Mouse (Mus musculus) skeletal muscle tissue, adult 2 months (tissue): ENCODE results near the gene Asic2.

Experiments used
- DNase-seq: peaks from one replicate; pipeline ENCODE4 v3.0.0-alpha.2; 2012; ENCODE audit warnings: low read depth, low spot score

Gene Asic2

DNA sequence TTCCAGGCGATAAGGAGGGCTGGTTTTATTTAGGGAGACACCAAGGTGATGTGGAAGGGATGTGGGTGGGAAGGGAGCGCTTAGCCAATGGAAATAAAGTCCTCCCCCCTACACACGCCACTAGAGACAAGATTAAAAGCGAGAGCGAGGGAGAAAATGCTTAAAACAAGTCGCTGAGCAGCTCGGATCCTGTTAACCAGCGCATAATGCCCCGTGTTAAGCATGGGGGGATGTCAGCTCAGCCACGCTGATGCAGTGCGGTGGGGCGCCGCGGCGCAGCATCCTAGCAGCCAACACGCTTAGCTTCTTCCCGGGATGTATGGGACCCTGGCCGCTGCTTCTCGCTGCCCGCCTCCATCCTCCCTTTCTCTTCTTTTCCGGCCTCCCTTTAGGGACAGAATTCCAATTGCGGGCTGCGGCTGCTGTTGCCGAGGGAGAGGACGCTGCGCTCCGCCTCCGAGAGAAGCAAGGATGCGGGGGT, at the start of gene Asic2:
Gene Asic2 (minus strand): TSS at position 57 of the 481 bp plus-strand sequence.
- no peak for DNase-seq

DNA sequence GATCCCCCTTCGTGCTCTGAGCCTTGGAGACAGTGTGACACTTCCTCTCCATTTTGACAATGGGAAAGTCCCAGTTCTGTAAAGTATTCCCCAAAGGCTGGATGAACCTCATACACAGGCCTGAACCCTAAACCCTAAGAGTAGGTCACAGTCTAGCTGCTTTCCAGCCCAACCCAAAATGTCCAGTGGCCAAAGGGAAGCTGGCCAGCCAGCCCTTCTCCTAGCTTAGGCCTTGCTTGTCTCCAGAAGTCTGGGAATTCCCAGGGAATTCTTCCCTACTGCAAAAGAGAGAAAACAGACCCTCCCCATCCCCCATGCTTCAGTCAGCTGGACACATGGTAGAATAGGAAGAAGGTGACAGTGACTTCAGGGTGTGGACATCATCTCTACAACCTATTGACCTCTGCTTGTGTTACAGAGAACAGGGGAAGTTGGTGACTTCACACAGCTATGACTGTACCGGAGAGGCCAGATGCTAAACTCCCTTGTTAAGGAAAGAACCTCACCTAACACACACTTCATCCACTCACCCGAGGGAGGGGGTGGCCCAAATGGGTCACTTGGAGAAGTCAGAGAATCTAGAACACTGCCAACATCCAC, 48.0 kb upstream of the Asic2 start:
- DNase-seq: no peak

DNA sequence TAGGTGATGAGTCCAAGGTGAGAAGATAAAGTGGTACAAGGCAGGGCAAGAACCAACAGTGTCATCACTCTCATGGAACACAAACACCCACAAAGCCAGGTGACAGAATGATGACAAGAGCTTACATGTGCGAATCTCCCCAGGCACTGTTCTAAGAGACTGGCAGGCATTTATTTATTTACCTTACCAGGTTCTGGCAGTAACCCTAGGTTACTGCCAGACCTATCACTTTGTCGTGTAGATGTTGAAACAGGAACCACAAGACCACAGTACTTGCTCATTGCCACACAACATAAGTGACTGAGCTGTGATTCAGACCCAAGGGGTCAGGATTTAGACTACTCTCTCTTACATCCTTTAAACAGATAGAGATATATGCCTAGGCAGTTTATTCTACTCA, 46.8 kb upstream of the Asic2 start:
- no peak for DNase-seq

DNA sequence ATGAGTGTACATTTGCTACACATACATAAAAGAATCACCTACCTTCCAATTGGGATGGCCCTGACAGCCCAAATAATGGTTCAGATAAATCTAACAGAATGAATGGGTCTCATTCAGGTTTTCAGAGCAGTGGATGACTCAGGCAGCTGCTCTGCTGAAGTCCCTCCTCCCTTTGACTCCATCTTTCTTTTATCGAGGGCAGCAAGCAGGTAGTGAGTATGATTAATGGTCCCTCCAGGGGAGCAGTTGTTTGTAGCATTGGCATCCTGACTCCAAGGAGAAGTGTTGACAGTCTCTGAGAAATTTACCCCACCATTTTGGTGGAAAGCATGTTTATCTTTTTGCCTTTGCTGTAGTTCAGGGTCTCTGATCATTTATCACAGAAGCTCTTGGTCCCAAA, 45.5 kb upstream of the Asic2 start:
- DNase-seq: no peak

DNA sequence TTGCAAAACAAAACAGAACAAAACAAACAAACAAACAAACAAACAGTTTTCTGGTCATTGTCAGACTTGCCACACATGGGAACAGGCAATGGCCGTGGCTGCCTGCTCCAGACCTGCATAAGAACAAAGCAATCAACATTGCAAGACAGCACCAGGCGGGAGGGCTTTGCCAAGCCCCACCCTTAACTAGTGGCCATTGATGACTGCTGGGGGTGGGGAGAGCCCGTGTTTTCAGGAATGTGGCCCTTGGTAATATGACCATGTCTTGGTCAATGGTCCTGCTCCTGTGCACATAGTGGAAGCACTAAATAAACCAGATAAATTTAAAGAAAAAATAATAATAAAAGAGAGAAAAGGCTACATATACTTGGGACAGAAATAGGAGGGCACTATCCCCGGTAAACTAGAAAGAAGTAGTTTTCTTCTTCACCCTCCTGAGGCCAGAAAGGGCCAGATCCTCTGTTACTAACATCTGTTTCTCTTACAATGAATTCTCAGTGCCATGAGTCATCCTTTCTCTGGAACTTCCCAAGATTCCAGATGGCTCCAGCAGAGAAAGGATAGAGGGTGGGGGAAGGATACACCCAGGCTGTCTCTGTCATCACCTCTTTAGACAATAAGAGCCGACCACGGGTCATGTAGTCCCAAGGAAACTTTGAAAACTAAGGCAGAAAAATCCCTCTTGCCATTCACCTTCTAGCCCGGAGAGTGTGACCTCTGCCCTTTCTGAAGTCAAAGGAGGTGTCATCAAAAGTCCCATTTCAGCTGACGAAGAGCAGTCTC, 43.3 kb upstream of the Asic2 start:
- peak; percentile 66 for DNase-seq

DNA sequence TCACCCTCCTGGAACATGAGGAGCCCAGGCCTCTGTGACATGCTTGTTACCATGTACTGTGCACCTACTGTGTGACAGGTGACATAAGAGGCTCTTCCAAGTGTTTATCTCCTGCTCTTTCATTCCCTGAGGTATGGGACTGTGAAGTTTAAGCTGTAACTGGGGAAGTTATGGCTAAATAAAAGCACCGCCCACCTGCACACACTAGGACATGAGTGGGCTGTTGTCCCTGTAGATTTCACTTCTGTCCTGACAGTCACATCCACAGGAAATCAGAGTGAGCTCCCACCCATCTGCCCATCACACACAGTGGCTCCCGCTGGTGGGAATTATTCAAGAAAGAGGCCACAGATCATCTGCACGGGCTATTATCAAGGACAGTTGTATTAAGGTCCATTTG, 41.9 kb upstream of the Asic2 start:
- no peak for DNase-seq

DNA sequence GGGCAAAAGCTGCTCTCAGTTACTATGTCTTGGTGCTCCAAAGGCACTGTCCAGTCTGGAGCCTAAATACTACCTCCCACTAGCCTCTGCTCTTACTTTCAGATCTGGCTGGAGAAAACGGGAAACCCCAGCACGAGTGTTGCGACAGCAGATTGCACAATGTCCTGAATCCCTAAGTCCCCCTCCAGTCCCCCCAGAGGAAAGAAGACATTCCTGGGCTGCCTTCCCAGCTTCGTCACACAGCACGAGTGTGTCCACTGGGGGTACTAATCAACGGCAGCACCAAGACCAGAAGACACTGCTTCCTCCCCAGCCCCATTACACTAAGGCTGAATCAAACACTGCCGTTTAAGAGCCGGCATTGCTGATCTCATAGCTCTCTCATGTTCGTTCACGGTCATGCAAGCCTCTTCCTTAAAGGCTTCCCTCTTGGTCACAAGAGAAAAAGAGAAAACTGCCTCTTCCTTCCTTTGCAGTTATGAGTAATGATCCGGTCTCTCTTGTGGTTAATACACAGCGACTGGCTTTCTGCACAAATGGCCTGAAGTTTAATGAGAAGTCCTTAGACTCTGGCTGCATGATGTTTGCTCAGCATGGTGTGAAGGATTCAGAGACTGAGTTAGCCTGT, 38.7 kb upstream of the Asic2 start:
- DNase-seq: peak; percentile 90

DNA sequence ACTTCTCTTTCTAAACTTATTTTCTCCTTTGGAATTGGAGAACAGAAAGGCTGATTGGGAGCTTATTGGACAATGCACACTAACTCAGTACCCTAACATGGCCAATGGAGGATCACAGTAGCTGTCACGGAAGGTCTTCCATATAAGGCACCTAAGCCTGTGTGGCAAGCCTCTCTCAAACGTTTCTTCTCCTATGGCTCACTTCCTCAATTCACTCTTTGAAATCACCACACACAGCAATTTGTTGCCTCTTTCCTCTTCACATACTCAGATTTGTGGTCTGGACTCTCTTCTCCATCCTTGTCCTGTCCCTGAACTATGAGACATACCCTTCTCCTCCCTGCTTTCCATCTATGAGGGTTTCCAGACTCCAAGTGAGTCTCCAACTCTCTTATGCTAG, 36.6 kb upstream of the Asic2 start:
- DNase-seq: no peak

DNA sequence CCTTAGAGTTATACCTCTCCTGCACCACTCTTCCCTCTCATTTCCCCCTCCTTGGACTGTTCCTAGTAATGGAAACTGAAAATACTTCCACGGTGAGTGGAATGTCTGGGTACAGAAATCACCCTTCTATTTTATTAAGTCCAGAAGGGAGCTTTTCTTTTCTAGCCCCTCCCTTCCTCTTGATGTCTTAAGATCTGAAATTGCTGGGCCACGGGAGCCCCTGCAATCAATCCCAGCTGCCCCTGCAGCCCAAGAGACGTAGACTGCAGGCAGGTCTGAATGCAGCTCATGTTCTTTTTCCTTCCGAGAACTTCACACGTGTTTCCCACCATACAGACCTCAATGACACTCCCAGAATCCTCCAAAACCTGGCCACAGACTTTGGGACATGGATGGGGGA, 32.3 kb upstream of the Asic2 start:
- DNase-seq: no peak

DNA sequence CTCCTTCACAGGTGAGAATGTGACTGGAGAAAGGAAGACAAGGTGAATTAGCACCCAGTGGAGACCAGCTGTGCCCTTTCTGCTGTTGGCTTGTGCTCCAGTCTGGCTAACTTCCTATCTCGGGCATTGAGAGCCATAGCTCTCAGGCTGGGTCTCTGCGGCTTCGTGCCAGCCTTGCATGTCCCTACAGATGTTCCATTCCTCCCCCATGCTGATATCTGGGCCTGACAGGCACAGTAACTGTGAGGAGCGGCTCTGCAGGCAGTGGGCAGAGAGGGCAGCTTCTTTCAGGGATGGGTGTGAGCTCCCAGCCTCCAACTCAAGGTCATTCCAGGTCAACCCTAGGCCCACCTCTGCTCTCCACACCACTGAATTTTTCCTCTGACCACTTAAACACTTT, 31.2 kb upstream of the Asic2 start:
- no peak for DNase-seq

DNA sequence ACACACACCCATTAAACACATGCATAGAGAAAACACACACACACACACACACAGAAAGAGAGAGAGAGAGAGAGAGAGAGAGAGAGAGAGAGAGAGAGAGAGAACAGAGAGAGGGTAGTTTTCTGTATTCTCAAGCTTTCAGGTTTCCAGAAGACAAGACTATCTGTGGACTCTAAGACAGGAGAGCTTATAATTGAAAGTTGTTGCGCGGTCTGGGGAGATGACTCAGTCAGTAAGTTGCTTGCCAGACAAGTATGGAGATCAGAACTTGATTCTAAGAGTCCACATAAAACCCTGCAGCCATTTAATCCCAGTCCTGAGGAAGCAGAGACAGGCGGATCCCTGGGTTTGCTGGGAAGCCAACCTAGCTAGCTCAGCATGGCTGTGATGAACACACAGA, 30.4 kb upstream of the Asic2 start:
- no peak for DNase-seq

DNA sequence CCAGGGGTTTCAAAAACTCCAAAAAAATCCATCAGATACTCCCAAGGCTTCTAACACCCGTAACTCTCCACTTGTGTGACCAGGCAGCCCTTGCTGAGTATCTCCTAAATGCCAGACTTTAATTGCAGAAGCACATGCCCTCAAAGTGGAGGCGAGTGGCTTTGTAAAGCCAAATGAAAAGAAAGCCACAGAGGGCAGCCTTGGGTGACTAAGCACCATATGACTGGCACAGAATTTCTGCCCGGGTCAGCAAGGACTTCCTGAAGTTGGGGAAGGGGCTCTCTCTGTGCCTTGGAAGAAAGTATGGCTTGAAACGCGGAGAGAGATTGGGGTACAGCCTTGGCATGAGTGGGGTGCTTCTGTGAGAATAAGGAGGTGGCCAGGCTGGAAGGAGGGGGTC, 28.8 kb upstream of the Asic2 start:
- DNase-seq: no peak

DNA sequence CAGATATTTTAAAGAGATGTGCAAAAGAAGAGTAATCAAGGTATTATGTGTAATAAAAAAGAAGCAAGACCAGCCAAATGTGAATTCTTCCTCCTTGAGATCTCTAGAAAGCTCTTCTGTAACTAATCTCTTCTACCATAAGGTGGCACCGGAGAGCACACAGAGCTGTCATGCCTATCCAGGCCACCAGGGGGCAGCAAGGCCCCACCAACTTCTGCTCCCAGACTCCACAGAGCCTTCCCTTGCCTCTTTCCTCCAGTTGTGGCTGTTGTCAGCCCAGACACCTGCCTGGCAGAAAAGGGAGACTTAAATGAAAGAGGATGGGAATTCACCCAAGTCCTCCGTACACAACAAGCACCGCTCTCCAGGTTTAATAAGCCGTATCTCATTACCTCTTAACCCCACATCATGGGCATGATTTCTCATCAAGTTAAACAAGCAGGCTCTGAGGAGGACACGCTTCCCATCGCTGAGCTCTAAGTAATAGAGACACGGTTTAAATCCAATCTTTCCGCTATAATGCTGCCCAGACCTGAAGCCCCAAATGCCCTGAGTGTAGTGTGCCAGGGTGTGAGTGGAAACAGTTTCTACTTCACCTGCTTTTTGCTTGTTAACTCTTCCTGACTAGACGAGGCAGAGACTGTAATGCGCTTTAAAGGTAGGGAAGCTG, 28.1 kb upstream of the Asic2 start:
- DNase-seq: peak; percentile 70

DNA sequence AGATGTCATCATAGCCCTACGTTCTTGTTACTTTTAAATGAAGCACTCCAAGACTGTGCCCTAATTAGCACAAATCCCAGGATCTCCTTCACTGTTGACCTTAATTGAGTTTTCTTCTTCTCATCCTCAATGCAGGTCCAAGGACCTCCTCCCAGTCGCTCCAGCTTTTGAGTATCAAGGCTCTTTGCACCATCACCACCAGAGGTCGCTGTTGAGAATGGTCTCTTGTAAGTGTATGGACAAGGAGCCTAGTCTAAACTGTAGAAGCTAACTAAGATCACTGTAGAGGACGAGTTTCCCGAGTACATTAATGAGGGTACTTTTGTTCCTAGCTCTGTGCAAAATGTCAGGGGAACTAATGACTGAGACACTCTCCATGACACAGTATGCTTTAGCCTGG, 14.9 kb upstream of the Asic2 start:
- peak; percentile 52 for DNase-seq

DNA sequence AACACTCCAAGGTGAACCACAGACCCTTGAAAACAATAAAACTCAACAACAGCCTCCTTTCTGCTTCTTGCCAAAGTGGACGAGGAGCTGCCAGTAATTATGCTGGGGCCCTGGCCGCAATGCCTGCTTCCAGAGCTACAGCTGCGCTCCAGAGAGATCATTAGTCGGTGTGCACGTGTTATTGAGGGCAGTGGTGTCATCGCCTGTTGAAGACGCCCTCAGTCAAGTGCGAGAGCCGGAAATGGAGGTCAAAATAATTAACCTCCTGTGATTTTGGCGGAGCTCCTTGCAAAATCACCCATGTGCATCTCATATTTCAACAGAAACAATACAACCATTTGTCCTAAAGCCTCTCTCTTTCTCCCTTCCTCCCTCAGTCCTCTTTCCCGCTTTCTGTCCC, 13.9 kb upstream of the Asic2 start:
- DNase-seq: no peak

DNA sequence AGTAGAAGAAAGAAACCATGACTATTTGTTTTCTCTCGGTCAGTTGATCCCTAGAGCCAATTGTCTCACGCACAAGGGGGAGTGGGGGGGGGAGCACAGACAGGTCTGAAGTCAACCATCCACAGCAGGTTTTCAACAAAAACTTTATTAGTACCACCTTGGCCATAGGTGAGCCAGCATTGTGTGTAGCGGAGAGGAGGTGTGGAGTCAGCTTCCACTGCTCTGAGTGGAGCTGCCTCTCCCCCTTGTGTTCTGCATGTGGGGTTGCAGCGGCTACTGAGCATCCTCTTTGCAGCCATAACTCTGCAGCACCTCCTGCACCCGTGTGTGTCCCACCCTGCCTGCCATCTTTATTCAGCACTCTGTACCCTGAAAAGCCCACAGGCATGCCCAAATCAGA, 6.3 kb upstream of the Asic2 start:
- peak; percentile 25 for DNase-seq

DNA sequence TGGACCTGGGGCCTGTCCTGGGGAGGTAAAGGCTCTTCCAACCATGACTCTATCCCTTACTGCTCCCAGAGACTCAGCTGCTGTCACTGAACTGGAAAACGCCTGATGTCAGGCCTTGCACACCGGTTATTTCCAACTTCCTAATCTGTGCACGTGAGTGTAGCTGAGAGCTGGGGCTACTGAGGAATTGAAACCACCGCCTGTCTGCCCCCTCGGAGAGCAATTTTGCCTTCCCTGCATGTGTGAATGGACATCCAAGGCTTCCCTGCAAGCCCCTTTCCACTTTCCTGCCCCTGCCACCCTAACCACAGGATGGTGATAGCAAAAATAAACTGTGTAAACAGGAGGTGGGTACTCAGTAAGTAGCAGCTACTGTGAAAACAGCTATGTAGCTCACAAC, 5.4 kb upstream of the Asic2 start:
- DNase-seq: peak; percentile 14

DNA sequence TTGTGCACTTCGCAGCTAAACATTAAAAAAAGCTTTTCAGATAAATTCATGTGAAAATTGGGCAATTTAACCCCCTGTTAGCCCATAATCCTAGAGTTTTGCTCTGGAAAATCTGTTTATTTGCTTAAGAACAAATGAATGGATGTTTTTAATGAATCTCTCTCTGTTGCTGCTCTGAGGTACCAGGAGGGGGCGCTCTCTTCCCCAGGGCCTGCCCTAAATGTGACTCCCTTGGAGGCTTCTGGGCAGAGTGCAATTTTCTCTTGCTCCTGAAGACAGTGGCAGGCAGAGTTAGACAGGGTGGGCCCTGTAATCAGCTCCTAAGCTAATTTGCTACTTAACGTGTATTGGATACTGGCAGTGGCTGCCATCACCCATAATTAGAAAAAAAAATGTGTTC, 3.8 kb upstream of the Asic2 start:
- DNase-seq: no peak

DNA sequence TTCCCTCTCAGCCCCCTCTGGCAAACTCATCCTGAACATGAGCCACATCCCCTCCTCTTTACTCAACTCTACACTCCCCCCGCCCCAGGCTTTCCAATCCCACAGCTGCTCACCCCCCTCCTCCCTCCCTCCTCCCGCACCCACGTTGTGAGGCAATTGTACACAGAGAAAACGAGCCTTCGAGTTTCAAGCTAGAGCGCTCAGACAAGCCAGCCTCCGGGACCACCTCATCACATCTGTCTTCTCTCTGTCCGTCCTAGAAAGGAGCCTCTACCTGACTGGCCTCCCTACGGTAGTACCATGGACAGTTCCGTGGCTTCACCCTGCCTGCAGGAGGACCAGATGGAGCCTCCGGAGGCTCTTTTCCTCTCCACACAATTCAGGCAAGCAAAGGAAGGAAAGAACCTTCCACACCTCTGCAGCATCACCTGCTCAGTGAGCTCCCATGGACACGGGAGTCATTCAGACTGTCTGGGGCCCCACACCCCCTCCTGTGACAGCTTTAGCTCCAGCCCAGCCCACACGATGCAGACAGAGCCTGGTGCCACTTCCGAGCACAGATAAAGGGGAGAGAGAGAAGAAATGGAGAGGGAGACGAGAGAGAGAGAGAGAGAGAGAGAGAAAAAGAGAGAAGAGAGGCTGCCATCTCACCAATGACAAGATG, 1.5 kb downstream of the Asic2 start:
- no peak for DNase-seq

DNA sequence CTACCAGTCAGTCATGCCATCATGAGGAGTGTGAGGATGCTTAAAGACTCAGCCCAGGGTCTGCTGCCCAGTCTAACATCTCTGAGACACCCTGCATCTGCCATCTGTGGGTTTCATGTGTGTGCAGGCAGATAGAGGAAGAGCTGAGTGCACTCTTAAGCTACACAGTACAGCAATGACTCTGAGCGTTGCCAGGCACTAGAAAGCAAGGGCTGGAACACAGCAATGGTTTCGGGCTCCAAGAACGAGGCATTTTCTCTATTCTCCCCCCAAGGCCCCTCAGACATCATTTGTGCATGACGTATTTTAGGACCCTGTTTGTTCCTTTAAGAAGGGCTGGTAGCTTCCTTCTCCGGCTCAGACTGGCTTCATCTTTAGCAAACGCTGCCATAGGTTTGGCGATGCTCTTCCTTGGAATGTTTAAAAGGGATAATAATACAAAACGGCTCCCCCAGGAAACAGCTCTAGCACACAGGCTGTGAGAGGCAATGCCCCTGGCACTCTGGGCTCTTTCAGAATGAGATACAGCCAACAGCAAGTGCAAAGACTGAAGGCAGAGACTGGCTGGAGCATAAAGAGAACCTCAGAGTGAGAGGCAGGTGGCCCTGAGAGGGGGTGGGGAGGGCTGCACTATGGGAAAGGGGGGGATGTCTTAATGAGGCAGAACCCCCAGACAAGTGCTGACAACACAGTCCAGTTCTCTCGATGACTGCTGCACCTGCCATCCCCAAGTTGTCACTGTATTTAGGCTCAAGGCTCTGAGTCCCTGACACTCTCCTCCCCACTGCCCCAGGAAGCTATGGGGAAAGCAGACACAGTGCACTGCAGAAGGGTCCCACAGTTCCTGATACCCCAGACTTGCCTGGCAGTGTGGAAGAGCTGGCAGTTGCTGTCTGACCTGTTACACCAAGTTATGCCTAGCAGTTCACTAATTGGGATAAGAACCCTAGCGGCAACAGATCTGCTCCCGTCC, 2.3 kb downstream of the Asic2 start:
- DNase-seq: no peak

DNA sequence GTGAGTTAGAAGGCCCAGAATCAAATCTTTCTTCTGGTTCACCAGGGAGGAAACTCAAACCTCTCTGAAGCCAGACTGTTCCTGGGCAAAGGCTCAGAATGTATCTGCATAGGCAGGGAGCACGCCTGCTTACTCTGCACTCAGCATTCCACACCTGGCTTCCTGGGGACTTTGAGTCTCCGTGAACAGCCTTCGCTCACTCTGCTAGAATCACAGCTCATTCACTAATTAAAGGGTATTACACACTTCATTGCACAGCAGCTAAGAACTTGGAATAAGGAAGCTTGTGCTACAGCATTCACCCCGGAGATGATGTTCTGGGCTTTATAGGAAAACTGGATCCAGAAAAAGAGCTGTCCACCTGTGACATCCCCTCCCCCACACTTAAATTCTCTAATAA, 3.7 kb downstream of the Asic2 start:
- DNase-seq: no peak
